16 mouse cellular contexts compared by ENCODE assay signal in the genomic region with DNA sequence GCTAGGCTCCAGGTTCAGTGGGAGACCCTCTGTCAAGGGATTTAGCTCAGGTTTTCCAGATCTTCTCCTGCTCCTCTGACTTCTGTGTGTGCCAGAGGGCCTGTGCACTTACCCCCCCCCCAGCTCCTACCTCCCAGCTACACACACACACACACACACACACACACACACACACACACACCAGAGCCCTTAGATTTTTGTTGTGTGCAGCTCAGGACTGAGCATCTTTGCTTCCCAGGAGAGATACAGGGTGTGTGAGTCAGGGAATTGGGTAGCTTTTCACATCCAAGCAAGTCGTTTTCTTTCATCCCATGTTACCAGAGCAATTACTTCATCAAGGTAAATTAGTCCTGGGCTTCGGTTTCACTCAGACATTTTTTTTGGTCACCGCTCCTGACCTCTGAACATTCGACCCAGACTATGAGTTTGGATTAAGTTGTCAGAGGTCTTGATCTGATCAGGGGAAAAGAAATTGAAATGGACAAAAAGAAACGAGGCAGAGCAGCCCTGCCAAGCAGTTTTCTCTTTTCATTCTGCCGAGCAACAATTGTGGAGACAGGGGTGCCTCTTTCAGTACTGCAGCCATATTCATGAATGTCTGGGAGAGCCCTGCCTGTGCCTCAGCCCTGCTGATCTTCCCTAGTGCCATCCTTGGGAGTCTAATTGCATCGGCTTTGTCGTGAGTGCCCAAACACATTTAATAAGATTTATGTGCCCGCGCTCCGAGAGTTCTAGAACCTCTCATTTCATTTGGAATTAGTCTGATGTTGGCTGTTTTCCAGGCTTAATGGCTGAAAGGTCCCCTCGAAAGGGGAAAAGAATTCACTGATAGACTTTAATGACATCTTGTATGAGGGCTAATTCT.
DNase-seq lines count a peak whose midpoint lies in the region; ATAC-seq and TF ChIP-seq lines count a peak whose summit lies in the region.
"Had no signal": no experiment of that assay in that cellular context is flagged by ENCODE, and none has a peak within 500 bp of the region (broad histone marks: within the 10 kb centered on the region; RNA-seq: fewer than 3 reads in every experiment).

No protein-coding gene starts in this region.

- H3K27me3 ChIP-seq in midbrain, embryonic 10.5 days (ENCODE audit: low read depth, poor library complexity, severe bottlenecking): 0 out of 2 replicates have a peak, but pooled peaks cover 6% of the 10 kb centered on the region
- H3K27me3 ChIP-seq in midbrain, embryonic 13.5 days: 0 out of 2 replicates have a peak, but pooled peaks cover 3% of the 10 kb centered on the region
- H3K27me3 ChIP-seq in forebrain, embryonic 12.5 days: no peaks in the 10 kb centered on the region
- H3K27me3 ChIP-seq in hindbrain, postnatal 0 days (ENCODE audit: insufficient read depth, low read length): no peaks in the 10 kb centered on the region
- H3K27me3 ChIP-seq: CH12.LX, Patski had no signal

- DNase-seq in midbrain, embryonic 10.5 days (ENCODE audit: low spot score): peak; percentile 19
- peak; percentile 5 for DNase-seq in hindbrain, postnatal 0 days (ENCODE audit: low spot score)
- peak; percentile 35 for DNase-seq in retina, postnatal 1 day
- DNase-seq in thymus, postnatal 14 days: no peak
- no peak for DNase-seq in gastrocnemius, adult 18-20 months (ENCODE audit: low spot score)
- DNase-seq: cerebellum, adult 2 months; gastrocnemius, postnatal 14 days; layer of hippocampus, adult 9-11 months; right cerebral cortex, postnatal 14 days had no signal

- no peak overlapping the region for H3K9ac ChIP-seq in midbrain, embryonic 13.5 days (replicated peaks)
- no peak overlapping the region for H3K9ac ChIP-seq in forebrain, embryonic 12.5 days
- H3K9ac ChIP-seq in hindbrain, postnatal 0 days (replicated peaks; ENCODE audit: low read length): no peak overlapping the region
- H3K9ac ChIP-seq: embryonic facial prominence, embryonic 12.5 days had no signal

- H3K36me3 ChIP-seq in midbrain, embryonic 10.5 days: no peaks in the 10 kb centered on the region
- no peaks in the 10 kb centered on the region for H3K36me3 ChIP-seq in midbrain, embryonic 13.5 days
- no peaks in the 10 kb centered on the region for H3K36me3 ChIP-seq in forebrain, embryonic 12.5 days (replicated peaks)
- no peaks in the 10 kb centered on the region for H3K36me3 ChIP-seq in hindbrain, postnatal 0 days (ENCODE audit: insufficient read depth, low read length)
- H3K36me3 ChIP-seq: embryonic facial prominence, embryonic 12.5 days had no signal

- H3K4me2 ChIP-seq in midbrain, embryonic 13.5 days (replicated peaks): no peak overlapping the region
- H3K4me2 ChIP-seq in forebrain, embryonic 12.5 days: no peak overlapping the region
- no peak overlapping the region for H3K4me2 ChIP-seq in hindbrain, postnatal 0 days (ENCODE audit: low read depth, low read length)
- H3K4me2 ChIP-seq: embryonic facial prominence, embryonic 12.5 days; liver, embryonic 11.5 days had no signal

- no peak for ATAC-seq in midbrain, embryonic 13.5 days
- peak; percentile 30; the same call in 1 of the 2 replicates for ATAC-seq in forebrain, embryonic 12.5 days (ENCODE audit: low FRiP score)
- no peak for ATAC-seq in hindbrain, postnatal 0 days
- ATAC-seq: Patski had no signal

- no peak overlapping the region for H3K4me3 ChIP-seq in midbrain, embryonic 10.5 days
- no peak overlapping the region for H3K4me3 ChIP-seq in midbrain, embryonic 13.5 days (replicated peaks)
- H3K4me3 ChIP-seq in forebrain, embryonic 12.5 days (replicated peaks): no peak overlapping the region
- no peak overlapping the region for H3K4me3 ChIP-seq in hindbrain, postnatal 0 days (ENCODE audit: low read length)
- H3K4me3 ChIP-seq: embryonic facial prominence, embryonic 12.5 days; megakaryocyte, embryonic 14.5 days had no signal

- H3K4me1 ChIP-seq in midbrain, embryonic 10.5 days: peaks cover 39% of the 10 kb centered on the region
- peaks cover 28% of the 10 kb centered on the region for H3K4me1 ChIP-seq in midbrain, embryonic 13.5 days (replicated peaks)
- H3K4me1 ChIP-seq in forebrain, embryonic 12.5 days: peaks cover 33% of the 10 kb centered on the region
- no peaks in the 10 kb centered on the region for H3K4me1 ChIP-seq in hindbrain, postnatal 0 days (ENCODE audit: insufficient read depth, low read length)
- H3K4me1 ChIP-seq: megakaryocyte, embryonic 14.5 days had no signal

- TF ChIP-seq CTCF in hindbrain, postnatal 0 days (IDR thresholded peaks at IDR 0.05; ENCODE audit: low read depth): no peak

- 40% methylated on average over 12 of the region's 12 CpGs for WGBS in midbrain, embryonic 10.5 days
- WGBS in midbrain, embryonic 13.5 days: 15% methylated on average over 12 of the region's 12 CpGs
- WGBS in forebrain, embryonic 12.5 days: 22% methylated on average over 12 of the region's 12 CpGs
- WGBS in hindbrain, postnatal 0 days: 29% methylated on average over 12 of the region's 12 CpGs

- peak overlapping the region; percentile 67 for H3K27ac ChIP-seq in midbrain, embryonic 10.5 days (replicated peaks)
- no peak overlapping the region for H3K27ac ChIP-seq in midbrain, embryonic 13.5 days
- 0 out of 2 replicates have a peak overlapping the region, but pooled peaks have one; percentile 36 for H3K27ac ChIP-seq in forebrain, embryonic 12.5 days
- no peak overlapping the region for H3K27ac ChIP-seq in hindbrain, postnatal 0 days
- H3K27ac ChIP-seq: embryonic facial prominence, embryonic 12.5 days had no signal

- no peaks in the 10 kb centered on the region for H3K9me3 ChIP-seq in midbrain, embryonic 10.5 days (replicated peaks)
- H3K9me3 ChIP-seq in midbrain, embryonic 13.5 days: no peaks in the 10 kb centered on the region
- no peaks in the 10 kb centered on the region for H3K9me3 ChIP-seq in forebrain, embryonic 12.5 days
- no peaks in the 10 kb centered on the region for H3K9me3 ChIP-seq in hindbrain, postnatal 0 days (ENCODE audit: low read length)
- H3K9me3 ChIP-seq: embryonic facial prominence, embryonic 12.5 days had no signal

Comparison
In these comparisons a context has a peak if more than half of its experiments do, and no peak if none do; other contexts are left out.
1. H3K27ac ChIP-seq: peak in midbrain, embryonic 10.5 days (single experiment) and forebrain, embryonic 12.5 days (single experiment); none in midbrain, embryonic 13.5 days (single experiment) and hindbrain, postnatal 0 days (single experiment).
2. DNase-seq: peak in midbrain, embryonic 10.5 days (single experiment), hindbrain, postnatal 0 days (single experiment) and retina, postnatal 1 day (single experiment); none in thymus, postnatal 14 days (single experiment) and gastrocnemius, adult 18-20 months (single experiment).